Mouse (Mus musculus): ENCODE data around the gene Dnmt3a.

Gene Dnmt3a

DNA sequence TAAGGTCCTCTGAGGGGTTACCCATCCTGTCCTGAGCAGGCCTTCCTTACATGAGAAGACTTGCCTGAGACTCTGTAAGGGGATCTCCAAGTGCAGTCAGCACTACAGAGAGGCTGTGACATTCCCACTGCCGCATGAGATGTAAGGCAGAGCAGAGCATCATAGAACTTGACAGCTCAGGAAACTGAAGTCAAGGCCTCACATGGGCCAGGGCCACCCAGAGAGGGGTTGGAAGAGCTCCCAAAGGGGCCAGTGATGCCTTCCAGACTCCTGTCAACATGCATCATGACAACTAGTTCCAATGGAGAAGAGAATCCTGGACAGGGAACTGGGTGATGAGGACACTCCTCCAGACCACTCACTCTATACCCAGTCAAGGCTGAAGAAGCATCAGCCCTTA lies 18.3 kb upstream of the Dnmt3a start:
- DNase-seq = no peak

DNA sequence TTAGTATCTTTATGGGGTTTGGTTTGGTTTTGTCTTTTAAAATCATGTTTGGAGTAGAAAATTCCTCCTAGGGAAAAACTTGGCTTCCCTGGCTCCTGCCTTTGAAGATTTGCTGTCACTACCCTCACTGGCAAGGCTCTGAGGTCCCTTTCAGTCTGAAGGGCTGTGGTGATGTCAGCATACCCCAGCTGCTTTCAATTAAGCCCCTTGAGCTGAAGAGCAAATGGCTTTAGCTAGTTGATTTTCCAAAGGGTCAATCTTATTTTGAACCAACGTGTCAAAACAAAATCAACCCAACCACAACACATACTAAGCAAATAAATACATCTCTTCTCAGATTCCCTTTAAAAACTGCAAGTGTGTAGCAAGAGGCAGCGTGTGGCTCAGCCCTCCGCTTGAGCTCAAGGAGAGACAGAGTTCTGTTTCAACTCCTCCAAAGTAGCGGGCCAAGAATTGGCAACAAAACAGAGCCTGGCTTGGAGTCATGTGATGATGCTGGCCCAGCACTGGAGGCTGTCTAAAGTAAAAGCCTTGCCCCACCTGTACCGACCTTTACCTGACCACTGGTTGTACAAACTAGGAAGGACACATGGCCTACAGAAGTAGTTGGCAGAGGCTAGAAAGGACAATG lies 17.3 kb upstream of the Dnmt3a start:
- no peak for DNase-seq

- DNase-seq = no peak
Observed at GRCm38 (mm10) chr12:3789626-3790185, 16.1 kb upstream of the Dnmt3a start.

DNA sequence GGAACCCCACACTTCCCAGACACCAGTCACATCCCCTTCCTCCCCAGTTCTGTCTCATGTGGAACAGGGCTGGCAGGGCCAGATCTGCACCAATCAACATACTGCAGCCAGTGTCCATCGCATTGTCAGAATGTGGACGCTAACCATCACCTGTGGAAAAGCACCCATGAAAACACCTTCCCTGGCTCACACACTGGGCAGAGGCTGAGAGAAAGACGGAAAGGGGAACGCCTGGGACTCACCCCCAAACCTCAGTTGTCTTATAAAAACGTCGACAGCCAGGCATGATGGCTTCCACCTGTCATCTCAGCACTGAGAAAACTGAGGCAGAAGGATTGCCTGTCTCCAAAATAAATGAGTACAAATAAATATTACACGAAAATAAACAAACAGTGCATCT lies 14.6 kb upstream of the Dnmt3a start:
- no peak for DNase-seq

DNA sequence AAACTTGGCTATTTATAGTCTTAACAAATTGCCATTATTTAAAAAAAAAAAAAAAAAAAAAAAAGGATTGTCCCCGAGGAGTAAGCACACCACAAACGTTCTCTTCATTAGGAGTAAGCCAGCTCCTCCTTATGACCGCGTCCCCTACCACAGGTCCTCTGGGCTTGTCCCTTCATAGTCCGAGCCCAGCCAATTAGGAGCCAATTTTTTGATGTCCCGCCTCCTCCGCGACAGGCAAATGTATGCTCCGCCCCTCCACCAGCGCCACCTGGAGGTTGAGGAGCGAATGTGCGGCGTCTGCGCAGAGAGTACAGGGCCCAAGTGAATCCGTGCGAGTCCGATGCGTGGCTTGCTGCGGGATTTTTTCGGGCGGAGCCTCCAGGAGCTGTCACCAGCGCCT lies 14.1 kb upstream of the Dnmt3a start:
- DNase-seq = peak; percentile 96

GRCm38 (mm10) chr12:3792248-3792647 lies 13.6 kb upstream of the Dnmt3a start:
- no peak for DNase-seq

GRCm38 (mm10) chr12:3795569-3795968 lies 10.2 kb upstream of the Dnmt3a start:
- no peak for DNase-seq

DNA sequence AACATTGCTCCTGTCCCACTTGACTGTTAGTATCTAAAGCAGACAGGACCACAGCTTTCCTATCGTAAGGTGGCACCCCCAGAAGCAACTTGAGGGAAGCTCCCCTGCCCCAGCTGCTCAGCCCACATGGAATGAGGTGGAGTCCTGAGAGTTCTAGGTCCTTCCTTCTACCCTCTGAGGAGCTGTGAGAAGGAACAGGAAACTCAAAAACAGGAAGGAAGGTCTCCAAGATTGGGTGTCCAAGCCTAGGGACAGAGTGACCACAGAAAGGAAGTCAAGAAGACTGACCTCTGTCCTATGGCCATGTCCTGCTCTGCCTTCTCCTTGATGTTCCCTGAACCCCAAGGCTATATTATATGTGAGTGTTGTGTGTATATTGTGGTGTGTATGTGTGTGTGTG lies 6.3 kb upstream of the Dnmt3a start:
- DNase-seq = no peak

DNA sequence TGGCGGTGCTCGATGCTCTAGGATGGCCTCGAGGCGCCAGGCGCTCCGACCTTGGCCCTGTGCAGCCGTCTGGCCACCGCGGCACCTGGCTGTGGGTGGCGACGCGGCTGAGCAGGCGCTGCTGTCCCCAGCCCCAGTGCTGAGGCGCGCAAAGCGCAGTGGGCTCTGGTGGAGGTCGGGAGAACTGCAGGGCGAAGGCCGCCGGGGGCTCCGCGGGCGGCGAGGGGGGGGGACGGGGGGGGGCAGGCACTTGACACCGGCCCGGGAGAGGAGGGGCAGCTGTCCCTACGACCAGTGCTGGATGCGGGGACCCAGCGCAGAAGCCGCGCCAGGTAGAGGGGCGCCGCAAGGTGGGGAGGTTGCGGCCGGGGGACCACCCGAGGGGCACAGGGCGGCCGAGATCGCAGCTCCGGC lies 471 bp downstream of the Dnmt3a start:
- peak; percentile 84 for DNase-seq

GRCm38 (mm10) chr12:3806703-3807547 lies 1.1 kb downstream of the Dnmt3a start:
- peak; percentile 78 for DNase-seq

DNA sequence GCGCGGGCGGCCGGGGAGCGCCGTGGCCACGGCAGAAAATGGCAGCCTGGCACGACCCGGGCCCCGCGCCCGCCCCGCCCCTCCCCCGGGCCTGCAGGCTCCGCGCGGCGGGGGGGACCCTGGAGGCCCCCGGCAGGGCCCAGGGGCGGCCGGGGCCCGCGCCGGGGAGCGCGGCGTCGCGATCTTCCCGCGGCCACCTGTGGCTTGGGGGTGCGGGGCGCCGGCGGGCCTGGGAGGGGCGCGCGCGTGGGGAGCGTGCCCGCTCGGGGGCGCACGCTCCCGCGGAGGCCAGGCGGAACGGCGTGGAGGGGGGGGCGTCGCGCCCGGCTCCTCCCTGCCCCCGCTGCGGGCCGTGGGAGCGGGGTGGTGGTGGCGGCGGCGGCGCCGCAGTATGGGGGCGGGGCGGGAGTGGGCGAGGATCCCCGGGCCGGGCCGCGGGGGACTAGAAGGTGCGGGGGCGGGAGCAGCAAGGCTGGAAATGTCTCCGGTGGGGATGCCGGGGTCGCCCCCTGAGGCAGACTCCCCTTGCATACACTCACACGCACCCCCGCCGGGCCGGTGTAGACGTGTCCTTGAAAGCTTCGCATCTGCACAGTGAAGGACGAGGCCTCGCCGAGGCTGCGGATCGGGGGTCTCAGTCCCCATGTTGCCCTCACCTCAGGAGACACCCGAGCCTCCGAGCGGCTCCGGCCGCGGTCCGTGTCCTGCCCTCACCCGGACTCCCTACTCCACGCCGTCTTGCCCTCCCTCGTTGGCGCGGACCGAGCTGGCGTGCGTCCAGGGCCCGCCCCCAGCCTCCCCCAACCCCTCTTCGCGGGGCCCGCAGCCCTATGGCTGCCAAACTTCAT lies 2.0 kb downstream of the Dnmt3a start:
- peak; percentile 77 for DNase-seq

DNA sequence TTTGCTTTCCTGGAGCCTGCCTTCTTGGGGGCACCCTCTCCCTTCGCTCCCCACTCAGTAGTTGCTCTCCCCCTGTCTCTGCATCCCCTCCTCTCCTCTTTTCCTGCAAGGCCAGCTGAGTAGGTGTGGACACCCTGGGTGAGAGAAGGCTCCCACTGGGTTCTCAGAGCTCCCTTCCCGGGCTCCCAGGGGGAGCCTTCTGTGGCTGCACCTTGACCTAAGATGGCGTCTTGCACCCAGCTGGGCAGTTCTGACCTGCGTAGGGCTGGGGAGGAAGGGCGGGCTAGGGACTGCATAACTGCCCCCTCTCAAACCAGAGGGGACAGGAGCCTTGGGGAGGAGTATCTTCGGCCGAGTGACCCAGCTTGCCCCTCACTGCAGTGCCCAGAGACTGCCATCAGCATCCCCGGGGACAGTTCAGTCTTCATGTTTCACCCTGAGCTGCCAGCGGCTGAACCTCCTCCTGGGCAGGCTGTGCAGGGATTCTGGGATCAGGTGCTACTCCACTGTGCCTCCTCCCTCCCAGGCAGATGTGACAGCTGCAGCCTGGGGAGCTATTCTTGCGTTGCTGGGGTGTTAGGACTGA lies 2.7 kb downstream of the Dnmt3a start:
- DNase-seq = no peak

DNA sequence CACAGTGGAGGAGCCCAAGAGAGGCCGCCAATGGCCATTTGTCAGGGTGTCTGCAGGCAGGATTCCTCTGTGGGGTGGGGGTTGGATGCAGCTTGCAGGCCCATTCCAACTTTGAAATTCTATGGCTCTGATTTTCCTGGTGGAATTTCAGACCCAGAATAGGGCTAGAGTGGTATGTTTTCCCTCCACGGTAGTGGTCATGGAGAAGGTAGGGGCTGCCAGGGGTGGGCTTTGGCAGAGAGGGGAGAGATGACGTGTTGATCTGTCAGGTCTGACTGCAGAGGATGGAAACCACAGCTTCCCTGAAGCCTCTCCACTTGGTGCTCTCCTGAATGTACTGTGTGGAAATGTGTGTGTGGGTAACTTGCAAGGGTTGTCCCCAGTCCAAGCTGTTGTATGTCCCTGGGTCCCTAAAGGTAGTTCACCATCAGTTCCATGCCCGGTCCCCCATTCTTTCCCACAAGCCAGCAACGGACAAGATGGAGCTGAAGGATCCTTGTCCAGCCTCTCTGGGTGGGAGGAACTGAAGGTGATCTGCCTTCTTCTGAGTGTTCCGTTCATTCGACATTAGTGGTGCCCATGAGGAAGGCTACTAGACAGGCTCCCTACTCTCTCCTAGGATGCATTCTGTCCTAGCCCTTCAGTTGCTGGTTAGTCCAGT lies 3.8 kb downstream of the Dnmt3a start:
- no peak for DNase-seq

- DNase-seq = no peak
Observed at GRCm38 (mm10) chr12:3810455-3810854, 4.6 kb downstream of the Dnmt3a start.

- DNase-seq = no peak
Observed at GRCm38 (mm10) chr12:3811596-3811995, 5.8 kb downstream of the Dnmt3a start.

DNA sequence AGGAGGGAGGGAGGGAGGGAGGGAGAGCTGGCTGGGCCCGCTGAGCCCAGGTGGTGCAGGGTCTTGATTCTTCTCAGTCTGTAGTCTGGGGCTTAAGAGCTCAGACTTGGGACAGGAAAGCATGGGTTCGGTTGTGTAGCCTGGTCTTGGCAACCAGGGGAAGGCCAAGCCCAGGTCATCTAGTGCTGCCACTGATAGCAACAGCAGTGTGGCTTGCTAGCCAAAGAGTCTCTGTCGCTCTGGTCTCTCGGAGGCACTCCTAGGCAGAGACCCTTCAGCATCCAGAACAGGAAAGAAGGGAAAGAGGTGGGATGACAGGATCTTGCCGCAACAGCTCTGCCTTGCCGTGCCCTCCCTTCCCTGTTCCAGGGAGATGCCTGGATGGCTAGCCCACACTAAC lies 6.4 kb downstream of the Dnmt3a start:
- no peak for DNase-seq

DNA sequence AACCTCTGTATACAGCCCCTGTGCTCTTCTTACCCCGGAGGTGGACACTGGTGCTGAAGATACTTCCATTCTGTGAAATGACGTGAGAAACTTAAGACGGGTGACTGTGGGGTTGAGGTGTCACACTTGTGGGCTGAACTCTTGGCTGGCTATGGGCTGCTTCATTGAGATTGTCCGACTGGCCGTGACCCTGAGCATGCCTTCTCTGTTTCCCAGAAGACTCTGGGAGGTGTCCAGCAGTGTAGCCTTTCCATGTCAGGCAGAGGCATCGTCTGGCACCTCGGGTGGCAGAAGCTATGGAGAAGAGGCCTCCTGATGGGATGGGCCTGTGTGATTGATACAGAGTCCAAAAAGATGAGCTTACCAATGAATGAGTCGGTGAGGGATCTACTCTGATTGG lies 7.3 kb downstream of the Dnmt3a start:
- DNase-seq = no peak

DNA sequence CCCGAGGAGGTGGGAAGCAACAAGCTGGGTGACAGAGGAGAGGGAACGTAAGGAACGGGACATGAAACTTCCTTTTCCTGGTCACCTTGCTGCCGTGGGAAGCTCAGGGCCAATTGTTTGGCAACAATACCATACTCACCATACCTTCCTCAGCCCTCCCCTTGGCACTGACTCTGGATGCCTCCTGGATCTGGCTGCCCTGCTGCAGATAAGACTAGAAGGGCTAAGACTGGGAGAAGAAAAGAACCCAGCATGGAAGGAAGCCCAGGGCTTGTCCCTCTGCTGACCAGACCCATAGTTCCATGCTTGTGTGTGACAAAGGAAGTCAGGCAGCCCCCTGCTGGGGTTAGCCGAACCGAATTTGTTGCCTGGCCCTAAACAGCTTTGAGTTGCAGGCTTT lies 9.6 kb downstream of the Dnmt3a start:
- no peak for DNase-seq

DNA sequence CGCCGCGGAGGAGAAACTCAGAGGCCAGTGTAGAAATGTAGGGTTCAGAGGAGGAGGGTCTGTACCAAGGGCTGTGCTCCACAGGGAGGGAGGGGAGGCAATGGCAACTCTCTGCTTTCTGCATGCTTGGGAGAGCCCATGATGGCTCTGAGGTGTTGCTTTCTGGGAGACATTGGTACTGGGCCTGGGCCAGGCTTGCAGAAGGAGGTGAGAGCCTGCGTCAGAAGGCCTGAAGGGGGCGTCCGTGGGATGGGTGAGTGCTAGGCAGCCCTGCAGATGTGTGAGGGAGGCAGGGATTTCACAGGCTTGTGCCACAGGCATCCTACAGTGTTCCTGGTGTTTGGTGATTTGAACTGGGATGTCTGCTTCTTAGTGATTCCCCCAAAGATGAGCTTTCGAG lies 11.2 kb downstream of the Dnmt3a start:
- DNase-seq = peak; percentile 66

- DNase-seq = no peak
Observed at GRCm38 (mm10) chr12:3817566-3817965, 11.8 kb downstream of the Dnmt3a start.

DNA sequence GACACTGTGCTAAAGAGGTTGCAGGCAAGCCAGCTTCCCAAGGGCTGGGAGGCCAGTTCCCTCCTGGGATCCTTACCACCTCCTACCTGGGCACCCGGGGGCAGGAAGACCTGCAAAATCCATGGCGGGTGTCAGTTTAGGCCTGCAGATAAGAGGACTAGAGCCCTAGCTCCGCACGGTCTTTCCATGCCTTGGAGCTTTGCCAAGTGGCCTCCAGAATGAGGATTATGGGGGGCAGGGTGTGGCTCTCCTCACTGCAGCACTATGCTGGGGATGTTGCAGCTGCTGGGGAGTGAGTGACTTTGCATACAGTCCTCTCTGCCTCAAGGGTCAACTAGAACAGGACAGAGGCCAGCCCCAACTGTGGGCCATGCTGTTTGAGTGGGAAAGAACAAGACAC lies 14.1 kb downstream of the Dnmt3a start:
- DNase-seq = no peak

DNA sequence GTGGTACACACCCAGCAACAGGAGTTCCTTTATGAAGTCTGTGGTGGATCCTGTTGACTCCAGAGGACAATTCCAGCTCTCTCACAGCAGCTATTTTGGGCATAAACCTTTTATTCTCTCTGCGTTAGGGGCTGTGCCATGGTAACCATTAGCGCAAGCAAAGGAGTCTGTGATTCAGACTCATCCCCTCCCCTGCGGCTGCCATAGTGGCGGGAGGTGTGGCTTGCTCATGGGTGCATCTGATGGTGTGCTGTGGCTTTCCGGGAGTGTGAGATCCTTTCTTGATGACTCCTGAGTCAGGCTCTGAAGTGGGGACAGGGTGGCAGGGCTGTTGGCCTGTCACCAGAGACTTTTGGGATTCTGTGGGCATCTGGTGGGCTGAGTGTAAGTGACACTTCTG lies 17.6 kb downstream of the Dnmt3a start:
- DNase-seq = no peak

Measured in right cerebral cortex, postnatal 14 days (tissue).